Mouse (Mus musculus) myocyte (in vitro differentiated cells): ENCODE results near the gene Ppp2ca. TPM values are rescaled to one million over a fixed set of nuclear protein-coding genes. Genes with fewer than 3 reads are reported as not detected.

Source experiments
- H3K27me3 ChIP-seq: one replicate; pipeline ENCODE4 v1.6.1; 2011; ENCODE audit not compliant: control insufficient read depth, insufficient read depth, insufficient read length
- H3K36me3 ChIP-seq: one replicate; pipeline ENCODE4 v1.6.1; 2011; ENCODE audit not compliant: control insufficient read depth, insufficient read depth
- H3K4me2 ChIP-seq: one replicate; pipeline ENCODE4 v1.6.1; 2011; ENCODE audit warnings: low read depth, control low read depth
- H3K4me3 ChIP-seq: one replicate; pipeline ENCODE4 v1.5.1; 2011; ENCODE audit warnings: mild to moderate bottlenecking, control low read depth, moderate library complexity
- H3K79me2 ChIP-seq: one replicate; pipeline ENCODE4 v1.6.1; 2011; ENCODE audit not compliant: control insufficient read depth, insufficient read depth
- H3ac ChIP-seq: one replicate; pipeline ENCODE4 v1.6.1; 2011; ENCODE audit not compliant: control insufficient read depth, insufficient read length
- CEBPB ChIP-seq: IDR thresholded peaks from 2 replicates; pipeline ENCODE4 v1.6.1; 2011; ENCODE audit warnings: mild to moderate bottlenecking, moderate library complexity; ENCODE audit not compliant: poor library complexity, insufficient read depth, severe bottlenecking
- E2F4 ChIP-seq: IDR thresholded peaks from one replicate; pipeline ENCODE4 v1.6.1; 2011; ENCODE audit warnings: mild to moderate bottlenecking, control low read depth, moderate library complexity; ENCODE audit not compliant: insufficient read depth
- MAX ChIP-seq: IDR thresholded peaks from one replicate; pipeline ENCODE4 v1.6.1; 2011; ENCODE audit warnings: low read depth, mild to moderate bottlenecking, control low read depth
- MYOD1 ChIP-seq, 3 experiments: IDR thresholded peaks; one replicate each; pipeline ENCODE4 v1.6.1; 2011; ENCODE audit warnings: control low read depth in 2 of 3, low read depth in 2 of 3, mild to moderate bottlenecking in 2 of 3, moderate library complexity in 1 of 3; ENCODE audit not compliant: insufficient read length in 2 of 3, control insufficient read depth in 1 of 3
- MYOG ChIP-seq, 3 experiments: IDR thresholded peaks; one replicate each; pipeline ENCODE4 v1.6.1; 2011; ENCODE audit warnings: control low read depth in 2 of 3, low read depth in 2 of 3, mild to moderate bottlenecking in 2 of 3; ENCODE audit not compliant: insufficient read length in 2 of 3, control insufficient read depth in 1 of 3, insufficient read depth in 1 of 3
- POLR2A ChIP-seq: IDR thresholded peaks from one replicate; pipeline ENCODE4 v1.6.1; 2011; ENCODE audit warnings: low read depth, mild to moderate bottlenecking, control low read depth, moderate library complexity; ENCODE audit not compliant: insufficient read length
- POLR2AphosphoS2 ChIP-seq: IDR thresholded peaks from one replicate; pipeline ENCODE4 v1.6.1; 2011; ENCODE audit warnings: low read depth, control low read depth; ENCODE audit not compliant: insufficient read length
- REST ChIP-seq: IDR thresholded peaks from one replicate; pipeline ENCODE4 v1.6.1; 2011; ENCODE audit warnings: mild to moderate bottlenecking, control low read depth, moderate library complexity; ENCODE audit not compliant: insufficient read depth, insufficient read length
- SRF ChIP-seq: IDR thresholded peaks from one replicate; pipeline ENCODE4 v1.6.1; 2011; ENCODE audit warnings: low read depth; ENCODE audit not compliant: control insufficient read depth, insufficient read length
- TCF12 ChIP-seq: IDR thresholded peaks from one replicate; pipeline ENCODE4 v1.6.1; 2011; ENCODE audit warnings: mild to moderate bottlenecking, control low read depth; ENCODE audit not compliant: poor library complexity, insufficient read depth, severe bottlenecking
- TCF3 ChIP-seq: IDR thresholded peaks from one replicate; pipeline ENCODE4 v1.6.1; 2011; ENCODE audit warnings: low read depth, control low read depth; ENCODE audit not compliant: insufficient read length
- USF1 ChIP-seq: IDR thresholded peaks from one replicate; pipeline ENCODE4 v1.6.1; 2011; ENCODE audit warnings: low read depth, mild to moderate bottlenecking, control low read depth, moderate library complexity
- polyA plus RNA-seq: library from polyadenylated mRNA; unstranded; fragments of >200 nt; fragmentation: generic; extraction: Trizol; gene quantifications from one replicate; pipeline ENCODE4 v1.2.1, GENCODE M21; 2012; ENCODE audit warnings: missing spikeins

The Ppp2ca gene
- polyA plus RNA-seq, 1 experiment, result 56.4 TPM

DNA sequence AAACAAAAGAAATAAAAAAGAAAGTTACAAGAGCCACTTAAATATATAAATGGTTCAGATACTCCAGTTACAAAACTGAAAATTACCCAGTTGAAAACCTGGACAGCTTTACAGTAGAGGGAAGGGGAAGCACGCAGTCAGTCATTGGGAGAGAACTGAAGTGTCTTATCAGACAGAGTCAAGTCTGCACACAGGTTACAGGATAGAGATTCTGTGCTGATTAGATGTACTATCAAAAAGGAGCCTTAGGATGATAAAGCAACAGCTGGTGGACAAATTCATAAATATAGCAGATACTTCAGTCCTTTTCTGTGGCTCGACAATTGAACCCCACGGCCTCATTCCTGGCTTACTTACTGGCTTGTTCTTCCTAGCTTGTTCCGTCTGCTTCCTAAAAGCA, 38.2 kb upstream of the Ppp2ca start:
- Histone ChIP-seq H3K79me2 (no peaks in the 10 kb centered on the region), H3K27me3 (no peaks in the 10 kb centered on the region), H3K4me2 (no peak overlapping the region), H3ac (no peak overlapping the region), H3K4me3 (no peak overlapping the region), H3K36me3 (no peaks in the 10 kb centered on the region)
- TF ChIP-seq E2F4 (no peak), MAX (no peak), TCF12 (no peak), TCF3 (no peak), SRF (no peak), POLR2AphosphoS2 (no peak), CEBPB (no peak), POLR2A (no peak), USF1 (no peak), MYOD1 (IDR thresholded peaks at IDR 0.05; ENCODE audit: control insufficient read depth in 1 of 3, insufficient read length in 2 of 3, low read depth in 2 of 3) (no peak), REST (no peak), MYOG (IDR thresholded peaks at IDR 0.05; ENCODE audit: control insufficient read depth in 1 of 3, insufficient read depth in 1 of 3, insufficient read length in 2 of 3, low read depth in 2 of 3) (no peak)

DNA sequence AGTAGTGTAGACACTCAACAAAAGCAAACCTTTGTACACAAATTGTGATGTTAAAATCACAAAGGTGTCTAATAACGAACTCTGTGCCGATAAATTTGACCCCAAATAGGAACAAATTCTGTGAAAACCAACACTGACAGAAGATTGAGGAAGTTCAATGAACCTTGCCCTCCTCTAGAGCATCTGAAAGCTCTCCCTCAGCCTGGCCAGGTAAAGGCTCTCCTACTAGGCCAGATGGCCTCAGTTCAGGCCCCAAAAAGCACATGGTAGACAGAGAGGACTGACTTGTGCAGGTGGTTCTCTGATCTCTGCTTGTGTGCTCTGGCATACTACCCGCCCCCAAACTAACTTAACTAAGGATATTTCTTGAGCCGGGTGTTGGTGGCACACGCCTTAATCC, 36.1 kb upstream of the Ppp2ca start:
- Histone ChIP-seq H3K4me2 (no peak overlapping the region), H3K4me3 (no peak overlapping the region), H3ac (no peak overlapping the region), H3K36me3 (no peaks in the 10 kb centered on the region), H3K79me2 (no peaks in the 10 kb centered on the region), H3K27me3 (no peaks in the 10 kb centered on the region)
- no peak for TF ChIP-seq TCF3
- no peak for TF ChIP-seq TCF12
- no peak for TF ChIP-seq USF1
- TF ChIP-seq REST, result no peak
- no peak for TF ChIP-seq MAX
- no peak for TF ChIP-seq MYOD1 (IDR thresholded peaks at IDR 0.05; ENCODE audit: control insufficient read depth in 1 of 3, insufficient read length in 2 of 3, low read depth in 2 of 3)
- no peak for TF ChIP-seq MYOG (IDR thresholded peaks at IDR 0.05; ENCODE audit: control insufficient read depth in 1 of 3, insufficient read depth in 1 of 3, insufficient read length in 2 of 3, low read depth in 2 of 3)
- TF ChIP-seq CEBPB, result no peak
- no peak for TF ChIP-seq E2F4
- no peak for TF ChIP-seq POLR2A
- TF ChIP-seq SRF, result no peak
- no peak for TF ChIP-seq POLR2AphosphoS2

DNA sequence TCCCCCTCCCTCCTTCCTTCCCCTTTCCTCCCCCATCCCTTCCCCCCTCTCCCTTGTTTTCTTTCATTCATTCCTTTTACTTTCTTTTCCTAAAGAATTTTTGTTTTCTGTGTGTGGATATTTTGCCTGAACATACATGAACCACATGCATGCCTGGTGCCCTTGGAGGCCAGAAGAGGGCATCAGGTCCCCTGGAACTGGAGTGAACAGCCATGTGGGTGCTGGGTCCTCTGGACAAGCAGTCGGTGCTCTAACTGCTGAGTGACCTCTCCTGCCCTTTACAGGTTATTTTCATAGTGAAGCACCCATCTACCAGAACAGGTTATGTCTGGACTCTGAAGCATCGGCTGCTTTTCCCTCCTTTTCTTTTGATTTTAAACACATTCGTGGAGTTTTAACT, 34.1 kb upstream of the Ppp2ca start:
- Histone ChIP-seq H3K4me2 (no peak overlapping the region), H3ac (no peak overlapping the region), H3K79me2 (no peaks in the 10 kb centered on the region), H3K36me3 (no peaks in the 10 kb centered on the region), H3K27me3 (no peaks in the 10 kb centered on the region), H3K4me3 (no peak overlapping the region)
- TF ChIP-seq REST, result no peak
- TF ChIP-seq E2F4, result no peak
- TF ChIP-seq TCF3, result no peak
- no peak for TF ChIP-seq POLR2AphosphoS2
- TF ChIP-seq MYOD1 (IDR thresholded peaks at IDR 0.05; ENCODE audit: control insufficient read depth in 1 of 3, insufficient read length in 2 of 3, low read depth in 2 of 3), result no peak
- TF ChIP-seq SRF, result no peak
- no peak for TF ChIP-seq MYOG (IDR thresholded peaks at IDR 0.05; ENCODE audit: control insufficient read depth in 1 of 3, insufficient read depth in 1 of 3, insufficient read length in 2 of 3, low read depth in 2 of 3)
- no peak for TF ChIP-seq USF1
- TF ChIP-seq POLR2A, result no peak
- TF ChIP-seq CEBPB, result no peak
- no peak for TF ChIP-seq TCF12
- no peak for TF ChIP-seq MAX

DNA sequence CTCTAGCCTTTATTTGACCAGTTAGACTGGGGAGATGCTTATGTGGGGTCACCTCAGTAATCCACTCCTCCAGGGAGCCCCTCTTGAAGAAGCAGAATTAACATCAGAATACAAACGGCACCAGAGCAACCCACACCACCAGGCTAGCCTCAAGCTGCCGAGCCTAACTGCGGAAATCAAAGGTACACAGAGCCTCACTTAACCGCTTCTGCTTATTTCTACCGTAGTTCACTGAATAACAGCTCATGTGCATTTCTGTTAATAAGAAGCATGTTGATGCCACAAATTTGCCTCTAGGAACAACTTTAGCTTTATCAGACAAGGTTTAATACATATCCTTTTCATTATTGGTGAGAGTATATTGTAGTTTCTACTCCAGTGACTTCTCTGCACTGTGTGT, 32.6 kb upstream of the Ppp2ca start:
- TF ChIP-seq USF1, result no peak
- no peak for TF ChIP-seq POLR2A
- TF ChIP-seq TCF12, result no peak
- no peak for TF ChIP-seq SRF
- no peak for TF ChIP-seq MYOD1 (IDR thresholded peaks at IDR 0.05; ENCODE audit: control insufficient read depth in 1 of 3, insufficient read length in 2 of 3, low read depth in 2 of 3)
- TF ChIP-seq TCF3, result no peak
- no peak for TF ChIP-seq REST
- TF ChIP-seq POLR2AphosphoS2, result no peak
- TF ChIP-seq CEBPB, result no peak
- TF ChIP-seq MAX, result no peak
- no peak for TF ChIP-seq E2F4
- no peak for TF ChIP-seq MYOG (IDR thresholded peaks at IDR 0.05; ENCODE audit: control insufficient read depth in 1 of 3, insufficient read depth in 1 of 3, insufficient read length in 2 of 3, low read depth in 2 of 3)
- Histone ChIP-seq H3ac (no peak overlapping the region), H3K79me2 (no peaks in the 10 kb centered on the region), H3K4me3 (no peak overlapping the region), H3K4me2 (no peak overlapping the region), H3K27me3 (no peaks in the 10 kb centered on the region), H3K36me3 (no peaks in the 10 kb centered on the region)
